Mouse (Mus musculus) C2C12 (cell line): ENCODE results near the gene Ctf2.

Source experiments
- CEBPB ChIP-seq: IDR thresholded peaks from one replicate; pipeline ENCODE4 v1.6.1; 2011; ENCODE audit warnings: low read depth, mild to moderate bottlenecking, control low read depth, moderate library complexity
- CTCF ChIP-seq: IDR thresholded peaks from one replicate; pipeline ENCODE4 v1.5.1; 2011; ENCODE audit not compliant: control insufficient read depth, insufficient read depth, insufficient read length
- MAX ChIP-seq: IDR thresholded peaks from one replicate; pipeline ENCODE4 v1.6.1; 2011; ENCODE audit warnings: mild to moderate bottlenecking, control low read depth

DNA sequence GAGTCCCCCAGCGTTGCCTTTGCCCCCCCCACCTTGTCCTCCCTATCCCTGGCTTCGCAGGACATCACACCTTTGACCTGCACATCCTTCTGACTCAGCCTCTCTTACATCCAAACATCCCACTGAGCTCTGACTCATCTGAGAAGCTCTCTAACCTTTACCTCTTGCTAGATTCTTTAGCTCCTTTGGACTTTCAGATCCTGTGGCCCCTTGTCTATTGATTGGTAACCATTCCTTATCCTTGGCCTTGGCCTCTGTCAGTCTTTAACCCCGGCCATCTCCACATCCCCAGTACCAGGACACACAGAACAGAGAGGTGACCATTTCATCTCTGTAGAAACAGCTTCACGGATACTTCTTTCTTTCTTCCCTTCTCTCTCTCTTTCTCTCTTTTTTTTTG lies 1.8 kb downstream of the Ctf2 start:
- TF ChIP-seq CTCF = no peak
- TF ChIP-seq CEBPB = no peak
- TF ChIP-seq MAX = no peak
